Mouse (Mus musculus): ENCODE data around the gene Nodal.

DNA sequence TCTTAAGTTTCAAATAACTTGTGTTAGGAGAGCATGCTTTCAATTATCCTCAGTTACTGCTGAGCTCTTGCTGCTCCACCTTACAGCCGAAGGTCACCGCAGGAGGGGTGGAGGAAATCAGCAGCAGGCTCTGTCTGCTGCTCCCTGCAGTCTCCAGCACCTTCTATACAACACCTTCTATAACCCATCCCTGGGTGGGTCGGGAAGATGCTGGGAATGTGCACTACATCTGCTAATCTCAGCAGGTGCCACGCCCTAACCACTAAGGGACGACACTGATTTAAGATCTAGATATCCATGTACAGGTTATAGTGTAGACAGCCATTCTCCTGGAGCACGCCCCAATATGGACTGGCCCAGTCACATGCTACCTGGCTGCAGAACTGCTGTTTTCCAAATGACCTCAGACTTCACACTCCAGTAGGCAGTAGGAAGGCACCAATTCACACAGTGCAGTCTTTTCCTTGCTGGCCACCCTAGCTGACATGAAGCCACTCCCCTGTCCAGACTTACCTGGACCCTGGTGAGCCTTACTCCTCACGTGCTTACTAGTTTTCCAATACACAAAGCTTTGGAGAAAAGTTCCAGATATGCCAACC, 22.5 kb downstream of the Nodal start:
- TF ChIP-seq KAT2A (conservative IDR thresholded peaks at IDR 0.05; ENCODE audit: low read depth, low read length) (no peak), TAL1 (IDR thresholded peaks at IDR 0.05; ENCODE audit: low read length) (no peak), CHD1 (IDR thresholded peaks at IDR 0.05; ENCODE audit: low read depth, low read length) (no peak), ETS1 (IDR thresholded peaks at IDR 0.05; ENCODE audit: low read depth, low read length) (no peak)

Measured in MEL (cell line).